Mouse (Mus musculus) CD4-positive helper T cell, adult 2 months (primary cell): ENCODE results near the gene Sbk2.

Experiments used
- DNase-seq: peaks from one replicate; pipeline ENCODE4 v3.0.0-alpha.2; 2012; ENCODE audit warnings: low read depth, missing footprints, low spot score

Sbk2 gene

GRCm38 (mm10) chr7:4895186-4895585 is 69.0 kb downstream of the Sbk2 start:
- no peak for DNase-seq
